Mouse (Mus musculus) stomach, adult 2 months (tissue): ENCODE measurements around the gene Fhl2. TPM values are rescaled to one million over a fixed set of nuclear protein-coding genes. Genes with fewer than 3 reads are reported as not detected.

Experiments
- polyA plus RNA-seq: library from polyadenylated mRNA; depleted of rRNA; stranded (reverse); fragments of >200 nt; gene quantifications from 2 replicates; pipeline ENCODE4 v1.2.3, GENCODE M21; 2012; rRNA removed

Gene Fhl2
- polyA plus RNA-seq = 29.3 and 38.9 TPM in 2 replicates

GRCm38 (mm10) chr1:43196661-43197241, at the start of gene Fhl2:
Fhl2 (minus strand) TSS chr1:43196984.

GRCm38 (mm10) chr1:43098031-43098984, 98.5 kb downstream of the Fhl2 start, which contains the start of the genes Tgfbrap1 and AI597479:
Tgfbrap1 (minus strand) TSS chr1:43098637.
AI597479 (plus strand) TSS chr1:43098710.

Other genes starting within 250 kb of the Fhl2 start
- 0.28 and 0.74 TPM in 2 replicates for gene Gpr45, start 244.1 kb downstream of the Fhl2 start, polyA plus RNA-seq
- gene Tgfbrap1, start 98.3 kb downstream of the Fhl2 start, polyA plus RNA-seq = 6.4 and 7.7 TPM in 2 replicates
- gene AI597479, start 98.3 kb downstream of the Fhl2 start, polyA plus RNA-seq = 0.56 and 0.69 TPM in 2 replicates
- 28.1 and 37.0 TPM in 2 replicates for gene Nck2, start 247.6 kb upstream of the Fhl2 start, polyA plus RNA-seq